Mouse (Mus musculus) cortical plate, adult 2 months (tissue): ENCODE measurements around the gene Hjurp.

Source experiments
- CTCF ChIP-seq: fragments of 200-500 bp; IDR thresholded peaks from 2 replicates; pipeline ENCODE4 v1.5.1; 2011; ENCODE audit warnings: mild to moderate bottlenecking, control low read depth, low read length; ENCODE audit not compliant: insufficient read depth; ENCODE audit errors: extremely low read depth
- POLR2A ChIP-seq: fragments of 200-500 bp; IDR thresholded peaks from 2 replicates; pipeline ENCODE4 v1.6.1; 2011; ENCODE audit warnings: mild to moderate bottlenecking, low read length, control low read depth; ENCODE audit not compliant: insufficient read depth; ENCODE audit errors: extremely low read depth

- TF ChIP-seq POLR2A: no peak
- no peak for TF ChIP-seq CTCF
Observed at GRCm38 (mm10) chr1:88274371-88275077, 2.9 kb downstream of the Hjurp start.
